Mouse (Mus musculus) limb, embryonic 14.5 days (tissue): ENCODE measurements around the gene Tle6. TPM values are rescaled to one million over a fixed set of nuclear protein-coding genes. Genes with fewer than 3 reads are reported as not detected.
"Not testable (repeated sequence)": the region's sequence is repeated elsewhere in the genome, so short reads cannot be mapped to it uniquely, and the experiment has no call there.

Experiments
- ATAC-seq: fragments of 200-750 bp; cut with Nextera tagmentation; 2 replicates; pipeline ENCODE4 v1.8.0; 2017; ENCODE audit warnings: low read depth, moderate number of reproducible peaks, moderate TSS enrichment; ENCODE audit not compliant: low FRiP score
- DNase-seq: peaks from one replicate; pipeline ENCODE4 v3.0.0-alpha.2; 2015; ENCODE audit warnings: low spot score
- H3K27ac ChIP-seq: fragments of 300-500 bp; sonication (generic); replicated peaks from 2 replicates; pipeline ENCODE4 v1.5.1; 2014; ENCODE audit warnings: low read depth, mild to moderate bottlenecking, low read length, moderate library complexity, mixed read lengths
- H3K27me3 ChIP-seq: fragments of 300-500 bp; sonication (generic); 2 replicates; pipeline ENCODE4 v1.6.1; 2014; ENCODE audit warnings: low read length, mixed read lengths; ENCODE audit not compliant: control insufficient read depth, insufficient read depth
- H3K36me3 ChIP-seq: fragments of 300-500 bp; sonication (generic); 2 replicates; pipeline ENCODE4 v1.6.1; 2014; ENCODE audit warnings: mild to moderate bottlenecking, low read length, moderate library complexity, mixed read lengths; ENCODE audit not compliant: control insufficient read depth, insufficient read depth
- H3K4me1 ChIP-seq: fragments of 300-500 bp; sonication (generic); 2 replicates; pipeline ENCODE4 v1.6.1; 2014; ENCODE audit warnings: antibody characterized with exemption, low read length, mixed read lengths; ENCODE audit not compliant: control insufficient read depth, insufficient read depth
- H3K4me2 ChIP-seq: fragments of 300-500 bp; sonication (generic); replicated peaks from 2 replicates; pipeline ENCODE4 v1.6.1; 2014; ENCODE audit warnings: low read depth, mild to moderate bottlenecking, low read length, moderate library complexity; ENCODE audit not compliant: severe bottlenecking
- H3K4me3 ChIP-seq: fragments of 300-500 bp; sonication (generic); replicated peaks from 2 replicates; pipeline ENCODE4 v1.5.1; 2014; ENCODE audit warnings: low read length
- H3K9ac ChIP-seq: fragments of 300-500 bp; sonication (generic); 2 replicates; pipeline ENCODE4 v1.6.1; 2014; ENCODE audit warnings: mild to moderate bottlenecking, low read depth, low read length, moderate library complexity; ENCODE audit not compliant: severe bottlenecking
- H3K9me3 ChIP-seq: fragments of 300-500 bp; sonication (generic); 2 replicates; pipeline ENCODE4 v1.6.1; 2016; ENCODE audit warnings: low read length; ENCODE audit not compliant: control insufficient read depth
- POLR2A ChIP-seq: fragments of 200-500 bp; IDR thresholded peaks from 2 replicates; pipeline ENCODE4 v1.8.0; 2012; ENCODE audit warnings: inconsistent platforms, mild to moderate bottlenecking, moderate library complexity, borderline replicate concordance; ENCODE audit not compliant: insufficient read depth, insufficient read length; ENCODE audit errors: extremely low read depth
- WGBS: fragments of 180-500 bp; shearing (Covaris S2); extraction: QIAGEN DNeasy Blood & Tissue Kit; methylation state at CpG from one replicate; pipeline ENCODE4 v1.1.7; 2014; 5-methylcytosine and 5-hydroxymethylcytosine counted together
- polyA plus RNA-seq, 2 experiments: library from polyadenylated mRNA; depleted of rRNA in 1 of 2; stranded (reverse) in 1 of 2; unstranded in 1 of 2; fragments of >200 nt; fragmentation: Nextera tagmentation in 1 of 2; extraction: Ambion mirVana in 1 of 2; gene quantifications; 2 replicates each; pipeline versions ENCODE4 v1.2.1 to v1.2.3; 2012 to 2014

Tle6 gene
- polyA plus RNA-seq, 2 experiments: 9.2 to 24.2 TPM

- Histone ChIP-seq H3K9me3 (no peaks in the 10 kb centered on the region), H3K4me3 (peak overlapping the region; percentile 78), H3K27me3 (no peaks in the 10 kb centered on the region), H3K36me3 (no peaks in the 10 kb centered on the region), H3K4me1 (peaks cover 13% of the 10 kb centered on the region), H3K4me2 (peak overlapping the region; percentile 84), H3K9ac (peak overlapping the region; percentile 89; the same call in 1 of the 2 replicates), H3K27ac (peak overlapping the region; percentile 93)
- TF ChIP-seq POLR2A: no peak
- DNase-seq (no peak), ATAC-seq (no peak)
- WGBS: 58% methylated on average over 2 of the region's 2 CpGs
These were observed 43.3 kb upstream of the Tle6 start for GRCm38 (mm10) chr10:81644162-81644561.

- Histone ChIP-seq H3K9ac (peak overlapping the region; percentile 89), H3K36me3 (no peaks in the 10 kb centered on the region), H3K4me3 (peak overlapping the region; percentile 78), H3K4me1 (peaks cover 13% of the 10 kb centered on the region), H3K27me3 (no peaks in the 10 kb centered on the region), H3K9me3 (no peaks in the 10 kb centered on the region), H3K27ac (peak overlapping the region; percentile 93), H3K4me2 (peak overlapping the region; percentile 84)
- WGBS: under 1% methylated on average over 68 of the region's 75 CpGs
- ATAC-seq (peak; percentile 93), DNase-seq (peak; percentile 95)
- TF ChIP-seq POLR2A: 0 out of 2 replicates have a peak, but pooled peaks have one; percentile 57
These were observed 42.7 kb upstream of the Tle6 start for GRCm38 (mm10) chr10:81643449-81644055.

GRCm38 (mm10) chr10:81642648-81643448 is 42.0 kb upstream of the Tle6 start:
- DNase-seq (no peak), ATAC-seq (no peak)
- Histone ChIP-seq H3K9ac (peak overlapping the region; percentile 89), H3K4me2 (peak overlapping the region; percentile 84), H3K27ac (peak overlapping the region; percentile 93), H3K36me3 (no peaks in the 10 kb centered on the region), H3K27me3 (no peaks in the 10 kb centered on the region), H3K4me1 (peaks cover 13% of the 10 kb centered on the region), H3K4me3 (peak overlapping the region; percentile 78), H3K9me3 (no peaks in the 10 kb centered on the region)
- WGBS: 18% methylated on average over 24 of the region's 24 CpGs
- no peak for TF ChIP-seq POLR2A

GRCm38 (mm10) chr10:81641978-81642647 is 41.2 kb upstream of the Tle6 start:
- Histone ChIP-seq H3K4me3 (peak overlapping the region; percentile 78), H3K9ac (peak overlapping the region; percentile 89; the same call in 1 of the 2 replicates), H3K4me2 (peak overlapping the region; percentile 84), H3K27ac (no peak overlapping the region), H3K4me1 (peaks cover 13% of the 10 kb centered on the region), H3K27me3 (no peaks in the 10 kb centered on the region), H3K36me3 (no peaks in the 10 kb centered on the region), H3K9me3 (no peaks in the 10 kb centered on the region)
- no peak for ATAC-seq
- DNase-seq: no peak
- no peak for TF ChIP-seq POLR2A
- 76% methylated on average over 8 of the region's 8 CpGs for WGBS

GRCm38 (mm10) chr10:81641566-81641965 is 40.7 kb upstream of the Tle6 start:
- no peak overlapping the region for H3K4me3 ChIP-seq
- H3K9ac ChIP-seq: no peak overlapping the region
- no peaks in the 10 kb centered on the region for H3K27me3 ChIP-seq
- ATAC-seq (no peak), DNase-seq (no peak)
- no peaks in the 10 kb centered on the region for H3K36me3 ChIP-seq
- no peaks in the 10 kb centered on the region for H3K9me3 ChIP-seq
- no peak for TF ChIP-seq POLR2A
- 95% methylated on average over 2 of the region's 2 CpGs for WGBS
- H3K4me1 ChIP-seq: peaks cover 13% of the 10 kb centered on the region
- H3K27ac ChIP-seq: no peak overlapping the region
- H3K4me2 ChIP-seq: no peak overlapping the region

- DNase-seq, H3K9me3 ChIP-seq, H3K9ac ChIP-seq, H3K27ac ChIP-seq, H3K36me3 ChIP-seq, H3K27me3 ChIP-seq, H3K4me3 ChIP-seq, H3K4me2 ChIP-seq, ATAC-seq: not testable (repeated sequence)
- peaks cover 13% of the 10 kb centered on the region for H3K4me1 ChIP-seq
- WGBS: 43% methylated on average over 4 of the region's 4 CpGs
These were observed 40.0 kb upstream of the Tle6 start for GRCm38 (mm10) chr10:81640825-81641224.
